Mouse (Mus musculus) hematopoietic stem cell, adult 5-6 weeks (primary cell): Measurements from ENCODE around the gene Ankib1. TPM values are rescaled to one million over a fixed set of nuclear protein-coding genes. Genes with fewer than 3 reads are reported as not detected.
"Not testable (repeated sequence)": the region's sequence is repeated elsewhere in the genome, so short reads cannot be mapped to it uniquely, and the experiment has no call there.

ENCODE experiments used
- ATAC-seq, 2 experiments: fragments of 125-278 bp in 1 of 2; replicated peaks in 1 of 2; 2 replicates each; pipeline ENCODE4 v1.8.0; 2016 to 2017; ENCODE audit warnings: inconsistent platforms in 2 of 2, mild to moderate bottlenecking in 2 of 2, moderate number of reproducible peaks in 2 of 2, low read depth in 1 of 2, moderate TSS enrichment in 1 of 2; ENCODE audit not compliant: low FRiP score in 2 of 2, poor library complexity in 2 of 2, severe bottlenecking in 2 of 2, insufficient read depth in 1 of 2, low TSS enrichment in 1 of 2
- total RNA-seq: library from RNA; stranded (forward); fragments of 172-1452, 232-1000 nt; gene quantifications from 2 replicates; pipeline ENCODE4 v1.2.3, GENCODE M21; 2017

The Ankib1 gene
- total RNA-seq, 1 experiment from 2014 or later: 59.0 TPM

- ATAC-seq: peak in 1 of 2 experiments; percentile 56; a peak in 2 of 4 replicates
Measured at GRCm38 (mm10) chr5:3653801-3654200, 148.9 kb downstream of the Ankib1 start.

DNA sequence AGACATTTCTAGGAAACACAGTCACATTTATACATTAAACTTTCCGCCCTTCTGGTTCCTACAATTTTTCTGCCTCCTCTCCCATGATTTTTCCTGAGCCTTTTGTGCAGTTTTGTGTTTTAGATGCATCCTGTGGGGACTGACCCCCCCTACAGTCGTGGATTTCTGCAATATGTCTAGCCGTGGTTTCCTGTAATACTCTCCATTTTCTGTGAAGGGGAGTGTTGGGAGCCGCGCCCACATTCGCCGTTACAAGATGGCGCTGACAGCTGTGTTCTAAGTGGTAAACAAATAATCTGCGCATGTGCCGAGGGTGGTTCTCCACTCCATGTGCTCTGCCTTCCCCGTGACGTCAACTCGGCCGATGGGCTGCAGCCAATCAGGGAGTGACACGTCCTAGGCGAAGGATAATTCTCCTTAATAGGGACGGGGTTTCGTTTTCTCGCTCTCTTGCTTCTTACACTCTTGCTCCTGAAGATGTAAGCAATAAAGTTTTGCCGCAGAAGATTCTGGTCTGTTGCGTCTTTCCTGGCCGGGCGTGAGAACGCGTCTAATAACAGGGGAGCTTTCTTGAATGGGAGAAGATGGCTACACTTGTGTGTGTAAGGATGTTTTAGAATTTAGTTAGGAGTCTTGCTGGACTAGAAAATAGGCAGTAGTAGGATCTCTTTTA lies 149.7 kb downstream of the Ankib1 start:
- ATAC-seq: not testable (repeated sequence)

- ATAC-seq: no peak
Measured at GRCm38 (mm10) chr5:3651621-3652020, 151.1 kb downstream of the Ankib1 start.

DNA sequence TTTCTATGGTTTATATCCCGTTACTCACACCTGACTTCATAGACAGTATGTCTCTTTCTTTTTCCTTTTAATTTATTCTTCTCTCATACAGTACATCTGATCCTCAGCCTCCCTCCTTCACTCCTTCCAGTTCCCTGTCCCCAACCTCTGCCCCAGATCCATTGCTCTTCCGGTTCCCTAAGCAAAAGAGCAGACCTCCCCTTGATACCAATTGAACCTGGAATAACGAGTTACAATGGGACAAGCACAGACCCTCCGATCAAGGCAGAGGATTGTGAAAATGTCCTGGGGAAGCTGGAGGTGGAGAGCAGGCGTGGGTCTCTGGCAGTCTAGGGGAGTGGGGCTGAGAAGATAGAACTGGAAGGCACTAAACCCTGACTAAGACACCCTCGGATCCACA lies 151.8 kb downstream of the Ankib1 start, which contains the start of gene Tmbim7:
Gene Tmbim7 (plus strand): TSS at position 301 of the 400 bp plus-strand sequence.
- no peak for ATAC-seq

GRCm38 (mm10) chr5:3648849-3649210 lies 153.9 kb downstream of the Ankib1 start:
- no peak for ATAC-seq

- ATAC-seq: no peak
Measured at GRCm38 (mm10) chr5:3648206-3648848, 154.4 kb downstream of the Ankib1 start.

- peak; percentile 76 to 91 for ATAC-seq
Measured at GRCm38 (mm10) chr5:3647708-3648121, 155.0 kb downstream of the Ankib1 start.

GRCm38 (mm10) chr5:3646991-3647707 lies 155.6 kb downstream of the Ankib1 start:
- peak; percentile 46 to 55; a peak in 2 of 4 replicates for ATAC-seq

DNA sequence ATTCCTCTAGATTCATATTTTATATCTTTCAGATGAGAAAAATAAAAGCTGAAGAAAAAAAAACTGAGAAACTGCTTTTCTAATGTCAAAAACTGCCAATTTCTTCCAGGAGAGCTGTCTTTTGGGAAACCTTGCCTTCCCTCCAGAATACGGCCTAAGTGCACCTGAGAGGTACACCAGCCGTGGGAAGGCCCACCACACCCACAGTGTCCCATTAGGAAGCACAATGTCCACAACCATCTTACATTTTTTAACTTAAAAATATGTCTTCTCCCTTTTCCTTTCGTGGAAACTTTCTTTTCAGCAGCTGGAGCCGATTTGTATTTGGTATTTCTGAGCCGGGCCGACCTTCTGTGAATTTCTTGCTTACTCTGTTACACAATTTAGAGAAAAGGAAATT lies 156.2 kb downstream of the Ankib1 start:
- ATAC-seq: no peak

DNA sequence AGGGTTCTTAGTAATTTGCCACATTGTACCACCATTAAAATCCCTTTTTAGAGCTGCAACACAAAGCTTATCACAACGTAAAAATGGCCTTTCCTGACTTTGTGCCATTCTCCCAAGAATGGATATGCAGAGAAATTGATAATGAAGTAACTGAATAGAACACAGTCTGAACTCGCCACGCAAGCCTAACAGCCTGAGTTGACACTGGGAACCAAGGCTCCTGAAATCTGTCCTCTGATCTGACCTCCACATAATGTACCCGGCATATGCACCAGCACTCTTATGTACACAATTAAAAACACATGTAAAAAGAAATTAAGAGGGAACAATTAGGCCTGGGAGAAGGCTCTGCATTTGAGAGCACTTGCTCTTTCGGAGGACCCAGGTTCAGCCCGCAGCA lies 157.4 kb downstream of the Ankib1 start:
- no peak for ATAC-seq

- no peak for ATAC-seq
Measured at GRCm38 (mm10) chr5:3644621-3645020, 158.1 kb downstream of the Ankib1 start.

Other genes with a start within 250 kb of the Ankib1 start
- gene 1700109H08Rik, start 231.4 kb downstream of the Ankib1 start, total RNA-seq: 15.4 and 25.7 TPM in 2 replicates
- 19.2 and 21.6 TPM in 2 replicates for gene Pex1, start 206.9 kb downstream of the Ankib1 start, total RNA-seq
- gene Rbm48, start 206.3 kb downstream of the Ankib1 start, total RNA-seq: 35.8 and 43.6 TPM in 2 replicates
- gene Tmbim7, start 151.7 kb downstream of the Ankib1 start, total RNA-seq: not detected in 2 replicates
- 216 and 315 TPM in 2 replicates for gene Gatad1, start 145.7 kb downstream of the Ankib1 start, total RNA-seq
- 88.6 and 92.8 TPM in 2 replicates for gene Krit1, start 259 bp upstream of the Ankib1 start, total RNA-seq
- gene Lrrd1, start 42.2 kb upstream of the Ankib1 start, total RNA-seq: 0.38 TPM in 1 of 2 replicates, not detected in the other
- gene Mterf1a, start 91.0 kb upstream of the Ankib1 start, total RNA-seq: 11.8 and 12.5 TPM in 2 replicates
- gene Akap9, start 125.1 kb upstream of the Ankib1 start, total RNA-seq: 92.8 and 116 TPM in 2 replicates